Mouse (Mus musculus): ENCODE data around the gene Magea4. TPM values are rescaled to one million over a fixed set of nuclear protein-coding genes. Genes with fewer than 3 reads are reported as not detected.

The Magea4 gene
- not detected in 2 replicates for polyA plus RNA-seq (2015; fragmentation: Nextera tagmentation; extraction: Ambion mirVana)

- no peak for ATAC-seq (ENCODE audit: low FRiP score)
- no peak within 1 kb of the TSS for H3K9ac ChIP-seq (replicated peaks)
- no peaks in the 10 kb centered on the region for H3K4me1 ChIP-seq
- 82% methylated on average over 2 of the region's 2 CpGs for WGBS
- H3K27ac ChIP-seq (replicated peaks) = no peak within 1 kb of the TSS
- no peaks in the 10 kb centered on the region for H3K9me3 ChIP-seq (replicated peaks)
- H3K4me3 ChIP-seq (replicated peaks) = no peak within 1 kb of the TSS
- H3K36me3 ChIP-seq = no peaks in the 10 kb centered on the region
- no peak within 1 kb of the TSS for H3K4me2 ChIP-seq
- H3K27me3 ChIP-seq (replicated peaks) = no peaks in the 10 kb centered on the region
These were observed at the start of gene Magea4 for GRCm38 (mm10) chrX:72221717-72222116. TSS of gene Magea4 (plus strand) at chrX:72222017.

- 58% methylated on average over 4 of the region's 4 CpGs for WGBS
- H3K4me3 ChIP-seq (replicated peaks) = no peak overlapping the region
These were observed 18.8 kb upstream of the Magea4 start for GRCm38 (mm10) chrX:72202944-72203554.

GRCm38 (mm10) chrX:72270637-72271036 is 48.8 kb downstream of the Magea4 start:
- H3K9me3 ChIP-seq (replicated peaks) = no peaks in the 10 kb centered on the region

More at GRCm38 (mm10) chrX:72202944-72203554, 18.8 kb upstream of the Magea4 start:
- Histone ChIP-seq H3K4me2 (no peak overlapping the region), H3K27ac (replicated peaks) (no peak overlapping the region), H3K4me1 (no peaks in the 10 kb centered on the region), H3K27me3 (replicated peaks) (no peaks in the 10 kb centered on the region), H3K36me3 (no peaks in the 10 kb centered on the region), H3K9ac (replicated peaks) (no peak overlapping the region), H3K9me3 (replicated peaks) (no peaks in the 10 kb centered on the region)
- ATAC-seq (ENCODE audit: low FRiP score) = no peak

More at GRCm38 (mm10) chrX:72270637-72271036, 48.8 kb downstream of the Magea4 start:
- H3K4me1 ChIP-seq = no peaks in the 10 kb centered on the region
- no peak overlapping the region for H3K9ac ChIP-seq (replicated peaks)
- 85% methylated on average over 11 of the region's 11 CpGs for WGBS
- ATAC-seq (ENCODE audit: low FRiP score) = no peak
- H3K27ac ChIP-seq (replicated peaks) = no peak overlapping the region
- H3K4me3 ChIP-seq (replicated peaks) = no peak overlapping the region
- H3K36me3 ChIP-seq = no peaks in the 10 kb centered on the region
- H3K27me3 ChIP-seq (replicated peaks) = no peaks in the 10 kb centered on the region
- H3K4me2 ChIP-seq = no peak overlapping the region

MicroRNAs within 50 kb of the gene (microRNA counts, 519-probe panel; counts per million panel counts)
- 1,580 counts per million, percentile 20 among the panel's probes with 10 or more counts for microRNA mmu-miR-224
- microRNA mmu-miR-452 = 1,045 counts per million, percentile 5 among the panel's probes with 10 or more counts

Small RNAs within 50 kb of the gene (microRNA-seq; reads per million reads assigned to microRNA genes)
- 31.8 reads per million, percentile 37 among the genes with 10 or more reads in this experiment for gene Mir224
- 13.7 reads per million, percentile 29 among the genes with 10 or more reads in this experiment for gene Mir452

Other genes with a start within 250 kb of the Magea4 start
- 0.23 TPM in 1 of 2 replicates, not detected in the other for gene Fate1, start 249.0 kb upstream of the Magea4 start, polyA plus RNA-seq (2015; fragmentation: Nextera tagmentation; extraction: Ambion mirVana)
- 0.22 and 0.27 TPM in 2 replicates for gene Cnga2, start 230.2 kb upstream of the Magea4 start, polyA plus RNA-seq (2015; fragmentation: Nextera tagmentation; extraction: Ambion mirVana)
- gene Gabre, start 52.8 kb downstream of the Magea4 start, polyA plus RNA-seq (2015; fragmentation: Nextera tagmentation; extraction: Ambion mirVana) = 1.0 and 1.2 TPM in 2 replicates
- not detected in 2 replicates for gene Magea10, start 164.8 kb downstream of the Magea4 start, polyA plus RNA-seq (2015; fragmentation: Nextera tagmentation; extraction: Ambion mirVana)

All from neural tube, embryonic 15.5 days (tissue).